Mouse (Mus musculus) CD8-positive naive resting alpha-beta T cell, adult 57 days (primary cell): Measurements from ENCODE around the gene Ano7. TPM values are rescaled to one million over a fixed set of nuclear protein-coding genes. Genes with fewer than 3 reads are reported as not detected.

Experiments
- total RNA-seq: library from RNA; stranded (reverse); gene quantifications from one replicate; pipeline ENCODE4 v1.2.4, GENCODE M21; 2023

The Ano7 gene
- total RNA-seq = not detected

DNA sequence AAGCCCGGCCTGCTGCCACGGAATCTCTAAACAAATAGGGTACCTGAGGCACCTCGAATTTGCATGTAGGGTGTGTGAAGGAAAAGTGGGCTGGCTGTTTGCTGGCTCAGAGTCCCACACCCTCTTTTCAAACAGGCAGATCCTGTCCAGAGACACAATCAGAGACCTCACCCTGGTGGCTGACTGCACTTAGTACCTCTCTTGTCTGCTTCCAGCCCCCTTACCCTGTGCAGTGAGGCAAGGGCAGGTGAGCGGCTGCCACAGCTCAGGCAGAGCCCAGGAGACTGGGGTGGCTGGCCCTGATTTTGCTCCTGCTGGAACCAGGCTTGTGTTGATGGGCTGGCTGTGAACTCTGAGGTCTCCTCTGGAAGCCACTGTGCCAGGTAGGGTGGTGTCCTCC is at the start of gene Ano7:
Gene Ano7, plus strand, starts transcription at position 266 of the 400 bp plus-strand sequence.

GRCm38 (mm10) chr1:93342648-93343503 is 30.9 kb upstream of the Ano7 start, which contains the start of the genes Ppp1r7 and Pask:
TSS of gene Ppp1r7 (plus strand) at chr1:93342854.
TSS of gene Pask (minus strand) at chr1:93343482.

Other genes with a start within 250 kb of the Ano7 start
- not detected for gene Agxt, start 238.7 kb upstream of the Ano7 start, total RNA-seq
- not detected for gene 2310007B03Rik, start 213.0 kb upstream of the Ano7 start, total RNA-seq
- not detected for gene Crocc2, start 205.2 kb upstream of the Ano7 start, total RNA-seq
- gene Sned1, start 138.1 kb upstream of the Ano7 start, total RNA-seq = 0.80 TPM
- gene Mterf4, start 68.0 kb upstream of the Ano7 start, total RNA-seq = 15.2 TPM
- gene Ppp1r7, start 31.1 kb upstream of the Ano7 start, total RNA-seq = 27.8 TPM
- gene Pask, start 30.4 kb upstream of the Ano7 start, total RNA-seq = 1.0 TPM
- 109 TPM for gene Hdlbp, start 104.9 kb downstream of the Ano7 start, total RNA-seq
- 4.5 TPM for gene Farp2, start 138.1 kb downstream of the Ano7 start, total RNA-seq